Mouse (Mus musculus): ENCODE measurements at regions not wholly inside any gene's neighbourhood (a gene's known extent, or its start where the extent isn't known, plus 50 kb on each side); places are given as distances from the start of the nearest gene placed in this dataset.

DNA sequence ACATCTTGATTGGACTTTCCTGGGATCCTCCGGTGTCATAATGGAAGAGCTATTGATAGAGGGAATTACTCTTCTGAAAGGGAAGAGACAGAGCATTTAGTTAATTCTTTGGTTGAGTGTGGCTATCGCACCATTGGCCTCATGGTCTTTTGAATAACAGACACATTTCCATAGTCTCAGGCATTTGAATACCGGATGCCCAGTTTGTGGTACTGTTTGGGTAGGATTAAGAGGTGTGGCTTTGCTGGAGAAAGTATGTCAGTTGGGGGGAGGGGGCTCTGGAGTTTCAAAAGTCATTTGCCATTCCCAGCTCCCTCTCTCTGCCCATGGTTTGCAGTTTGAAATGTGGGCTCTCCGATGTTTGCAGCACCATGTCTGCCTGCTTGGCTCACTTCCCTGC lies 139.4 kb upstream of the Smim15 start:
- DNase-seq (ENCODE audit: low read depth), result no peak

DNA sequence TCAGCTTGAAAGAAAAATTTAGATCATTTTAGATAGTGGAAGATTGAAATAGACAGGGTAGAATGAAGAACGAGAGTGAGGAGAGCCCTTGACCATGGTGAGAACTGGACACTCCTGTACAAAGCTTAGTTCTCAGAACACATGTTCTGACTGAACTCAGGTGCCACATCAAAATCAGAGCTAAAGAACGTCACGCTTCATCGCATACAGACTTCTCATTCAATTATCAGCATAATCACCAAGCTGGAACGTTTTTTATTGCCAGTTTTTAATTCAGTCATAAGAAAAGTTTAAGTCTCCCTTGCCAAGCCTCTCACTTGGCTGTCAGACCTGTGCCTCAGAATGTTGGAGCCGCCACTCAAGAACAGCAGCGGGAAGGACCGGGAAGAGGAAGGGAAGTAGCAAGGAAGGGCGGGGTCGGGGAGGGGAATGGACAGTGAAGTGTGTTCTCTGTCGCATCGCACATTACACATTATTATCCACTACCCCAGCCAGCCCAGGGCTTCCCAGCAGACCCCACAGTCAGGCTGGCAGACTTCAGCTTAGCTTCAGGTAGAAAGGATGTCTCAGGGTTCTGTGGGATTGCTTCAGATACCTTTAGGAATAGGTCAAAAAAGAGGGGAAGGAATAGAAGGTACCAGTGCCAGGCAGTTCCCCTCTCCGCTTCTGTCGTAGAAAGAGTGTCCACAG lies 140.1 kb upstream of the Smim15 start:
- DNase-seq (ENCODE audit: low read depth), result peak; percentile 32

DNA sequence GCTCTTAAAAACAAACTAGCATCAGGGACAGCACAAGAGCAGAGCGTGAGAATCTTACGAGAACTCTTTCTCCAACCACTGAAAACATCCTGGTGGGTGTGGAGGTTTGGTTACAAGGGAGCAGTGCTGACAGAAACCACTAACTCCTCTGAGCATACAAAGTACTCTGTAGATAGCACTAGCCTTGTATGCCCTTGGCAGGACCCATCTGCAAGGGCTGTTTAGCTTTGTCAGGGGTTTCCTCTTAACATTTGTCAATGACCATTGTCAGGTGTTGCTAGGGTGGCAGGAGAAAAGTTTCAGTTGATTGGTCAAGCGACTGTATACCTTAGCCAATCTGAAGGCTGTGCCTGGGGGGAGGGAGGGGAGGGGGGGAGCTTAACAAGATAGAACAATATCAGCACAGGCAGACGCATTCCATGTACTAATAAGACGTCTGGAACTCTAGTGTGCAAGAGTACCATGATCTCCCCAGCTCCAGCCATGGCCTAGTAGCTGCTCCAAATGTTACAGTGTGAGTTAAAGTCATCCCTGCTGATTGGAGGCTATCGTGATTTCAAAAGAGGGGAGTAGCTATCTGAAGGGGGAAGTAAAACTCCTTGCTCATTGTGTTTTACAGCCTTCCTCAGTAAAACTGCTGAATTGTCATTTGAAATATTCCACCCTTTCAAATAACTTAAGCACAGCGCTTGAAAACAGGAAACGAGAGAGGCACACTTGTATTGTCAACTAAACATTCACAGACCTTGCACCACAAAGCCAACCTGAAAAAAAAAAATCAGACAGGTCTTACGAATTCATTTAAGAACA lies 140.9 kb upstream of the Smim15 start:
- peak; percentile 83 for DNase-seq (ENCODE audit: low read depth)

DNA sequence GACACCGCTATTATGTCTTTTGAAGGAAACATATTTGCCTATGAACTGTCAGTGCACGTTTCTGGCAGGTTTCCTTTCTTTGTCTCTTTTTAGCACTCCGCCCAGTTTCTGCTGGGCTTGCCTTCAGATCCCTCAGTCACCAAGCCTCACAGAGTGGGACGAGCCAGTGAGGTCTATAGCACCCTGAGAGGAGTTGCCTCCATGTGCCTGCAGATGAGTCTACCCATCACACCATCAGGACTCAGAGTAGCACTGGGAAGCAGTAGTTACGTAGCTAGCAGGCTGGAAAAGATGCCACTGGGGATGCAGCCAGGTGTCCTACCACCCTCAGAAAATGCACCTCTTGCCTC lies 141.5 kb upstream of the Smim15 start:
- DNase-seq (ENCODE audit: low read depth), result no peak

DNA sequence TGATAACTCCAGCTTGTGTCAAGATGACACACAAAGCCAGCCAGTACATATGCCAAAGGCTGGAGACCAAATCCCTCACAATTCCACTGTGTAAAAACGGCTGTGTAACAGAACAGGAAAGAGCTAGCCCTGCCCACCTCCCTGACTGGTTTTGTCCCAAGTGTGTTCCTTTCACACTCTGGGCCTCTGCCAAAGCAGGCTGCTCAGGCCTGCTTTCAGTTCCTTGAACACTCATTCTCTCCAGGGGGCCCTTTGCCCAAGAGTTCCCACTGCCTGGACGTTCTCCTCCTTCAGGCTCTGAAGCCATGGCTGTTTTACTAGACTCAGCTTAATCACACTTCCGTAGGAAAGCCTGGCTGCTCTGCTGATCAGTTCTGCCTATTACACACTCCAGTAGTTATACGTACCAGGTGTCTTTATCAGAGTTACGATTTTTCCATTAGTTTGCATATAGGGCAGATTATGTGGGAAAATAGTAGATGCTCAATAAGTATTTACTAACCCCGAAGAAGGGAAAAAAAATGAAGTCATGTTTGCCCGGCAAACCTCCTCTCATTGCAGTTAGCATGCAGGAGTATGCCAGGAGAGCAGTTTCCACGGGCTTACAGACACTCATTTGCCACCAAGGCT lies 144.5 kb upstream of the Smim15 start:
- peak; percentile 11 for DNase-seq (ENCODE audit: low read depth)

DNA sequence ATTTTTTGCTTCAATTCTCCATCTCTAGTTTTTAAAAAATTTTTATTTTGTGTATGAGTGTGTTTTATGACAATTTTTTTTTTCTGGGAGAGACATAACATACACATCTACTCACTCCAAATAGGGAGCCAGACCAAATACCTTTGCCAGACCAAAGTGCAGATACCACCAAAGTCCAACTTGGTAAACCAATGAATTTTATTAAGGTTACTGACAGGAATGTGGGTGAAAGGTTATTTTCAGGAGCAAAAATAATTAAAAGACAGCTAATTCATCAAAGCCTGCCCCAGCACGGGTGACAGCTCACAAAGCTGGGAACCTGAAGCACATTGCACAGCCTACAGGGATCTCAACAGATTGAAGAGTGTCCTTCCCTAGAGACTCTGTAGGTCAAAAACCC lies 146.6 kb upstream of the Smim15 start:
- DNase-seq (ENCODE audit: low read depth), result no peak

DNA sequence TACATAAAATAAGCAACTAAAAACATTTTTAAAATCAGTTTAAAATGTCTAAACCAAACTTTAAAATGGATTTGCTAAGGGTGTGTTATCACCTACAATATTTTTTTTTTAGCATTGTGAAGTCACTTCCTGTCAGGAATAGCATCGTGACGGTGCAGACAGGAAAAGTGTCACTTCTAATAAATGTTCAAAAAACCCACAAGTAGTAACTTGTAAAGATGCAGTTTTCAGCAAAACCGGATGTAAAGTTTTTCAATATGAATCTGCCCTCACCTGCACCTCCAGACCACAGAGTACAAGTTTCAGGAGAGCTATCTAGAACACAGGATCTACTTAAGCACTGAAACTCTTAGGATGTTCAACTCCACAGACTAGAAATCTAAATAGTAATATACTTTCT lies 147.1 kb upstream of the Smim15 start:
- peak; percentile 78 for DNase-seq (ENCODE audit: low read depth)

DNA sequence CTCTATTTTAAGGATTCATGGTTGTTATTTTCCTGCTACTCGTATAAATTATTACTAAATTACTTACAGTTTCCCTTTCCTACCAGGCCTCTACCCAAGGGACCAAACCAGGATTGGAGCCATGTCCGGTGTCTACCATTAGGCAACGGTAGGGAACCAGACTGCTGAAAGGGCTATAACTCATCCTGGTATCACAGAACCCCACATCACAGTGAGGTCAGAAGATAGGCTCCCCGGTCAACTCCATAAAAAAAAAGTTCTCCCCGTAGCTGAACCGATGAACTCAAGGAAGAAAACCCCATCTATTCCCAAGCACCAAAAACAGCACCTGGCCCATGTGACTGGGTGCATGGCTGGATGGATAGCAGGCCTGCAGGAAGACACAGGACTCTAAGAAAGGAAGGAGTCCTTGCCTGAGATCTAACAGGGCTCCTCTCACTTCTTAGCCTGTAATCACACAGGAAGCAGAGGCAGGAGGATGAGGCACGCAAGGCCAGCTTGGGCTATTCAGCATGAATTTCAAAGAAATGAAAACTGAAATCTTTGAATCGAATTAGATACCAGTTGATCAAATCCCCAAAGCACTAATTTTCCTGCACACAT lies 150.6 kb upstream of the Smim15 start:
- no peak for DNase-seq (ENCODE audit: low read depth)

DNA sequence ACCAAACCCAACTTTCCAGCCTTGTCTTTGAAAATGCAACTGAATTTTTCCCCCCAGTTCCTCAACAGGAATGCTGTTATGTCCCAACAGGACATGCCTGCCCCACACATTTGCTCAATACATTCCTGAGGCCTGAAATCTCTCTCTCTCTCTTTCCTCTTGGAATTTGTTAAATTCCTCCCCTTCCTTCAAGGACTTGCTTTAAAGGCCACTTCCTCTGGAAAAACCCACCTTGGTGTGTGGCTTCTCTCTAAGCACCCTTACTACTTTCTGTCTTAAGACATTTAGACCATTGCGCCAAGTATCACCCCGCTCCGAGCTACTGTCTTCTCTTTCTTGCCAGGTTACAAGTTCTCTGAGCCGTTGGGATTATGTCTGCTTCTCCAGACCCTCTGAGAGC lies 151.2 kb upstream of the Smim15 start:
- no peak for DNase-seq (ENCODE audit: low read depth)

DNA sequence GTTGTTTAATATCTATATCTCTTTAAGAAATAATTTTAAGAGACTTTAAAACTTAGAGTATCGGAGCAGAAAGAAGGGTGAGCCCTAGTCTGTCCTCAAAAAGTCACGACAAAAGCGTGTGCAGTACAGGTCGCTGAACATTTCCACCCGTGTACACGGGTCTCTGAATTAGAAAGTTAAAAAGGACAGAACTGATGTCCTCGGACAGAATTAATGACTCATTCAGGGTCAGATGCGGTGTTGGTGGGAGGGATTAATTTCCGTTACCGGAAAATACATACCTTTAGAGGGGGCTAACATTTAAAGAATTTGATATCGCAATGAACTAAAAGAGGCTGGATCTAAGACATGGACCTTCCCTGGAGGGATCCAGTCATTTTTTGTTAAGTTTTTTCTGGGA lies 152.3 kb upstream of the Smim15 start:
- DNase-seq (ENCODE audit: low read depth), result peak; percentile 45

DNA sequence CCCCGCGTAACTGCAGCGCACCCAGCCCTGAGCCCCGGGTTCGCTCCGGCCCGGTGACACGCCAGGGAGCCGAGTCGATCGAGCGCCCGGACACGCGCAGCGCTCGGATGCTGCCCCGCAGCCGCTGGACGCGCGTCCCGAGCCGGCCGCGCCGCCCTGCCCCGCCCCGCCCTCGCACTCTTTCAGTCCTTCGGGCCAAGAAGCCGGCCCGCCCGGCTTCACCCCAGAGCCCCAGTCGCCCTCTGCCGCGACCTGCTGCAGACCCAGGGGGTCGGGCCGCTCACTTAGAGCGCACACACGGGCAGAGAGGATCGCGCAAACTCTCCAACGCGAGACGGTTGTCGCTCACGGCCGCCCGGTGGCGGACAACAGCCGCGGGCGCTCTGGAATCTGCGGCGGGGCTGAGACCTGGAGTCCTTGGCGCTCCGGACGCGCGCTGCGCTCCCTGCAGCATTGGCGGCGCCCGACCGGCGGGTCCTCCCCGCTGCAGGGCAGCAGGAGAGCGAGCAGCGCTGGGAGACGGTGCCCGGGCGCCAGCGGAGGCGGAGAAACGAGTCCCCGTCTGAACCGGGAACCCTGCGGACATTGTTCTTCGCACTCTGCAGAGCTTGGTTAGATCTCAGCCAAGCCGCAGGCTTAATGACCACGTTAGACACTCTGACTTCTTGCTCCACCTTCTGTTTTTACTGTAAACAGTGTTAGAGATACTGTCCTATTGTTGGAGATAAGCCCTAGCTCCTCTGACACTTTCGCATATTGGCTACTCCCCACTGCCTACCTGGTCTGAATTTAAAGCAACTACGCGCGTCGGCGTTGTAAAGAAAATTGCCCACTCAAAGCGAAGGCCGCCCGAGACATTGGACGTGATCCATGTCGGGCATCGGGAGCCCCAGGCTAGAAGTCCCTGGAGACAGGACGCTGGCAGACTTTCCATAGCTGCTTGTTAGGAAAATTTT lies 153.1 kb upstream of the Smim15 start:
- DNase-seq (ENCODE audit: low read depth), result peak; percentile 68

DNA sequence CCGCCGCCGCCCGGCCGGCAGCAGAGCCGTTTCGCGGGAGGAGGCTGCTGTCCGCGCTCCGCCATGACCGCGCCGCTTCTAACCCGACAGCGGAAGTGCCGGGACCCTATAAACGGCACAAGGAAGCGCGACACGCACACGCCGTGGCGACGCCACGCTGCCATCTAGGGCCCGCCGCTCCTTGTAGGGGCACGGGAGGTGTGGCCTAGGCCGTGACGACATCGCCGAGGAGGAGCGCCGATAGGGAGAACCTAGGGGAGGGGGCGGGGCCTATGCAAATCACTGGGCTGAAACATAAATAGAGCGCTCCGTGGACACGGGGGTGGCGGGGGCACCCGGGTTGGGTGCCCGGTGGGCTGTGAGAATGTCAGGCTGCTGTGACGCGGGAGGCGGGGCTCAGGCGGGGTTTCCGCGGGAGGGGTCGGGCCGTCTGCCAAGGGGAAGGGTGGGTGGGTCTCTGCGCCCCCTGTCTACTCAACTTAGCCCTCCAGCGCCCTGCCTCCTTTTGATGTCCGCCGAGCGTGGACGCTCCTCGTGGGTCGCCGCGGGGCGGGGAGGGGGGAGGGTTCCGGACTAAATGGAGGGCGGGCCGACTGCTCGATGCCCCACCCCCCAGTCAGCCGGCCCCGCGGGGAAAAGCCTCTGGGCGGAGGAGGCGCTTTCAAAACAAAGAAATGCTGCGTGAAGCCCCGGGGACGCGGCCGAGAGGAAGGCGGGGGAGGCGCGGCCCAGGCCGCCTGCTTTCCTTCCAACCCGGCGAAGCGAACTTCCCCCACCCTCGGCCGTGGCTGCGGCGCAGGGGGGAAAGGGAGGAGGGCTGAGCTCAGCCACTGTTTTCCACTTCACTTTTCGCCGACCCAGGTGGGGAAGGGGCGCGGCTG lies 154.0 kb upstream of the Smim15 start:
- peak; percentile 100 for DNase-seq (ENCODE audit: low read depth)

DNA sequence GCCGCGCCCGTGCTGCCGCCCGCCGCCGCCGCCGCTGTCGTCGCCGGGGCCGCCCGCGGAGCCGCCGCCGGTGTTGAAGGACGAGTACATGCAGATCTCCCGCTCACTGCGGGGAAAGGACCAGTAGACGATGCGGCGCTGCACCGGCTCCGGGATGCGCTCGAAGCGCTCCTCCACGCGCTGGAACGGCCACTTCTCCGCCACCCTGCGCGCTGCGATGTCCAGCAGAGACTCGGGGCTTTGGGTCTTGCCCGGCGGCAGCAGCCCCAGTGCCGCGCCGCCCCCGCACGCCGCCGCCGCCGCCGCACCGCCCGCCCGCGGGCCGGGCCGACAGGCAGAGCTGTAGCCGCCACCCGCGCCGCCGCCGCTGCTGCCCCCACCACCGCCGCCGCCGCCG lies 154.7 kb upstream of the Smim15 start:
- DNase-seq (ENCODE audit: low read depth), result peak; percentile 55

DNA sequence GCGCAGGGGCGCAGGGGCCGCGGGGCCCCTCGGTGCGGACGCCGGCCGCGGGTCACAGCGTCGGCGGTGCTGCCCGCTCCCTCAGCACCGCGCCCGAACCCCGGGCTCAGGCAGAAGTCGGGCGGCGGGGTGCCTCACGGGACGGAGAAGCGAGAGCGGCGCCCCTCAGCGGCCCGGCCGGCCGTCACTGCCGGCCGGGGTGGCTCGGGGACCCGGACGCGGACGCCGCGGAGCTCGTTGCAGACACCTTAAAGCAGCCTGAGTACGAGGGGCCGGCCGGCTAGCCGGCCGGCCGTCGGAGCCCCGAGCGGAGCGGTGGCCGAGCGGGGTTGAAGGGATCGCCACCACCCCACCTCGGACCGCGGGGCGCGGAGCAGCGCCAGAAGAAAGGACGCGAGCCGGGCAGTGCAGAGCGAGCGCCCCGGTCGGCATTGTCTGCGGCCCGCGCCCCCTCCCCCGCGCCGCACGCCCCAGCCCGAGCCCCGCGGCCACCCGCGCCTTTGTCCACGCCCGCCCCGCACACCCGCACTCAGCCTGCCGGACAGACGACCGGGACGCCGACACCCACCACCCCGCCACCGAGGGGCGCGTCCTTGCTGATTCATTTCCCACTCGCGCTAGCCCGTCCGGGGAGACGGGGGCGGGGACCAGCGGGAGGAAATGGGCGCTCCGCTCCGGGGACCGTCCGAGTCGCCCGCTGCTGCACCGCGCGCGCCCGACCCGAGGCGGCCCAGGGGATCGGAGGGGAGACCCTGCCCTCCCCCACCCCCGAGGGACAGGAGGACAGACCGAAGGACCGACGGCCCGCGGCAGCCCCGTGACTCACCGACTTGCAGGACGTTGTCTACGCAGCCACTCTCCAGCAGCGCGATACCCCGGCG lies 155.4 kb upstream of the Smim15 start:
- peak; percentile 71 for DNase-seq (ENCODE audit: low read depth)

DNA sequence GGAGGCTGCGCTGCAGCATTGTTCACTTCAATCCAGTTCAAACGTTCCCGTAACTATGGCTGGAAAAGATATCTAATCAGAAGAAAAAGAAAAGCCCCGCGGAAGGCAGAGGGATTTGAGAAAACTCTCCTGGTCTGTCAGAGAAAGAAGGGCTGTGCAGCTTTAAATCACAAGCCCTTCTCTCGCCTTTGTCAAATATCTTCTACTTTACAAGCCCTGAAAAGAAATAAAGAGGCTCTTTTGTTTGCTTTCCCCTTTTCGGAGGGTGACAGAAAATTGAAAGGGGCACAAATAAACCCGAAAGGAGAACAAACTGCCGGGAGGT lies 156.1 kb upstream of the Smim15 start:
- DNase-seq (ENCODE audit: low read depth), result peak; percentile 45

DNA sequence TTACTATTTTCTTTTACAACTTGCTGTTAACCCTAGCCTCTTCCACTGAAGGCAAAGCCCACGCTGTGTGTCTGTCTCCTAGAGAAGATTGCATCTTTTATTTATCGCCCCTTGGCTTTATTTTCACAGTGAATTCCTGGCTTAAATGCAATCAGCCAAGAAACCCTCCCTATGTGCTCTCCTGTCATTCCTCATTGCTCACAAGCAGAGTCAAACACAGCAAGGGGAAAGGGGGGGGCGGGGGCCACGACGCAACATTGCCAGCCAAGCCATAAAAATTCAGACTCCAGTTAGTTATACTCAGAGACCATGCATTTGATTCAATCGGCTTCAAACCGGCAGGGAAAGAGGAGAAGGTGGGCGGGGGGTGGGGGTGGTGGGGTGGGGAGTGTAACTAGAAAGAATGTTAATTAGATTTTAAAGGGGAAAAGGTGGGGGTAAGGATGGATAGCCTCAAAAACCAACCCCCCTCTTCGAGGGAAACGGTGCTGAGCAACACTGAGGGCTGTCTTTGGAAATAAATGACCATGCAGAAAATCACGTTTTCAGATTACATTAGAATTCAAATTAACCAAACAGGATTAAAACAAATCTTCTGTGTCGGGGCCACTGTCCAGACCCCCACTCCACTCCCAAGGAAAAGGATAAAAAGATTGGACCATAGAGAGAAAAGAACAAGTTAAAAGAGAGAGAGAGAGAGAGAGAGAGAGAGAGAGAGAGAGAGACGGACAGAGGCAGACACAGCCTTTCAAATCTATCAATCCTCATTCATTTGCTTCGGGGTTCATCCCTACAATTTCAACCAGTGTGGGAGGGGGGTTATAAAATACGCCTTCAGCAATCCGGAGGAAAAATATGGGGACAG lies 156.6 kb upstream of the Smim15 start:
- no peak for DNase-seq (ENCODE audit: low read depth)

DNA sequence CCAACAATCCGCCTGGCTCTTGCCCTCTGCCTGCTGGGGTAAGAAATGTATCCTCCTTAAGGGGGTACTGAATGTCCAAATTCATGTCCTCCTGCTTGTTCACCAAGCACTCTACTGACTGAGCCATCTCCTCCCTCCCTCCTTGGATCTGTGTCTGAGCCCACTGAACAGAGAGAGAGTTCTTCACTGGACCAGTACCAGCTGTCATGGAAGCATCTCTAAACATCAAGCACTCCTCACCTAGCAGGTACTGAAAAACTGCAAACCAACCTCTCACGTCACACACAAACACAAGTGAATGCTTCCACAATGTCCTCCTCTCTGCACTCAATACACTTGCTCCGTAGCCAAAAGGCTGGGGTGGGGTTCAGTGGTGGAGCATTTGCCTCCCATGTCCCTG lies 159.4 kb upstream of the Smim15 start:
- no peak for DNase-seq (ENCODE audit: low read depth)

DNA sequence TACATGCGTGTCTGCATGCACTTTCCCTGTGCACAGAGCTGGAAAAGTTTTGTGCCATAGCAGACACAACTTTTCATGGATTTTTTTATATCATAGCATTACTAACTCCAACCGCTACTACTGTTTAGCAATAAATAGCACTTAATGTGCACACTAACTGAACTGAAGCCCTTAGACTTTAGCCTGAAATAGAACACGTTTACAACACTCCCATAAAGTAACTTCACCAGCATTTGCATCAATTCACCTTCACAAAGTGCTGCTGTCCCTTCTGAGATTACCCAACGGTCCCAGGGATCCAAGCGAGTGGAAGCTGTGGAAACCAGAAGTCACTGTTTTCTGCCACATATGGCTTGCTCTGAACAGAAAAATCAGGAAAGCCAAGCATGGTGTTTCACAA lies 161.9 kb upstream of the Smim15 start:
- DNase-seq (ENCODE audit: low read depth), result no peak

DNA sequence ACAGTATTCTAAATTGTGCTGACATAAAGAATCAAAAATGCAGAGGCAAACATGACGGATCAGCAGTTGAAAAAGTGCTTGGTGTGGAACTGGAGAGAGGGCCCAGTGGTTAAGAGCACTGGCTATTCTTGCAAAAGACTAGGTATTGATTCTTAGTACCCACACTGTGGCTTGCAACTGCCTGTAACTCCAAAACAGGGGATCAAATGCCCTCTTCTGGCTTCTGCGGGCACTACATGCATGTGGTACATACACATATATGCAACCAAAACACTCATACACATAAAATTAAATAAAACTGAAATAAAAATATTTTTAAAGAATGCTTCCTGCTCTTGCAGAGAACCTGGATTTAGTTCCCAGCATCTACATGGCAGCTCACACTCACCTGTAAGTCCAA lies 163.7 kb upstream of the Smim15 start:
- DNase-seq (ENCODE audit: low read depth), result no peak

All from induced T-regulatory cell, adult 2 months (primary cell).